Mouse (Mus musculus): Measurements from ENCODE around the gene Ccser2. TPM values are rescaled to one million over a fixed set of nuclear protein-coding genes. Genes with fewer than 3 reads are reported as not detected.

Ccser2 gene
- polyA plus RNA-seq, 1 experiment from 2014 or later, result 41.7 TPM

- Histone ChIP-seq H3K4me2 (replicated peaks) (no peak overlapping the region), H3K4me1 (peaks cover 14% of the 10 kb centered on the region), H3K36me3 (no peaks in the 10 kb centered on the region), H3K27me3 (no peaks in the 10 kb centered on the region), H3K4me3 (no peak overlapping the region), H3K9ac (replicated peaks) (no peak overlapping the region), H3K9me3 (no peaks in the 10 kb centered on the region), H3K27ac (replicated peaks) (no peak overlapping the region)
- ATAC-seq (ENCODE audit: low FRiP score, low read depth), result no peak
- WGBS, result 94% methylated on average over 4 of the region's 4 CpGs
Measured at GRCm38 (mm10) chr14:36971211-36971610, 2.6 kb upstream of the Ccser2 start.

- Histone ChIP-seq H3K36me3 (no peaks in the 10 kb centered on the region), H3K9me3 (no peaks in the 10 kb centered on the region), H3K9ac (replicated peaks) (no peak overlapping the region), H3K4me2 (replicated peaks) (no peak overlapping the region), H3K27me3 (no peaks in the 10 kb centered on the region), H3K4me3 (no peak overlapping the region), H3K4me1 (peaks cover 17% of the 10 kb centered on the region), H3K27ac (replicated peaks) (no peak overlapping the region)
- WGBS, result 92% methylated on average over 3 of the region's 3 CpGs
- ATAC-seq (ENCODE audit: low FRiP score, low read depth), result no peak
Measured at GRCm38 (mm10) chr14:36969861-36970420, 1.4 kb upstream of the Ccser2 start.

- Histone ChIP-seq H3K9ac (replicated peaks) (peak overlapping the region; percentile 97), H3K4me1 (peaks cover 17% of the 10 kb centered on the region), H3K27me3 (no peaks in the 10 kb centered on the region), H3K36me3 (no peaks in the 10 kb centered on the region), H3K4me2 (replicated peaks) (peak overlapping the region; percentile 56), H3K4me3 (peak overlapping the region; percentile 88), H3K27ac (replicated peaks) (peak overlapping the region; percentile 91), H3K9me3 (no peaks in the 10 kb centered on the region)
- ATAC-seq (ENCODE audit: low FRiP score, low read depth), result peak; percentile 86
- WGBS, result under 1% methylated on average over 47 of the region's 49 CpGs
Measured at GRCm38 (mm10) chr14:36968076-36968627, 425 bp downstream of the Ccser2 start.

- Histone ChIP-seq H3K4me3 (no peak overlapping the region), H3K36me3 (no peaks in the 10 kb centered on the region), H3K4me2 (replicated peaks) (no peak overlapping the region), H3K4me1 (peaks cover 17% of the 10 kb centered on the region), H3K9ac (replicated peaks) (no peak overlapping the region), H3K27me3 (no peaks in the 10 kb centered on the region), H3K27ac (replicated peaks) (no peak overlapping the region), H3K9me3 (no peaks in the 10 kb centered on the region)
- ATAC-seq (ENCODE audit: low FRiP score, low read depth), result no peak
- 40% methylated on average over 3 of the region's 3 CpGs for WGBS
Measured at GRCm38 (mm10) chr14:36965421-36965820, 3.2 kb downstream of the Ccser2 start.

- Histone ChIP-seq H3K27me3 (no peaks in the 10 kb centered on the region), H3K27ac (replicated peaks) (no peak overlapping the region), H3K4me3 (no peak overlapping the region), H3K4me2 (replicated peaks) (no peak overlapping the region), H3K36me3 (no peaks in the 10 kb centered on the region), H3K9me3 (no peaks in the 10 kb centered on the region), H3K9ac (replicated peaks) (no peak overlapping the region), H3K4me1 (peaks cover 11% of the 10 kb centered on the region)
- no peak for ATAC-seq (ENCODE audit: low FRiP score, low read depth)
- 94% methylated on average over 2 of the region's 2 CpGs for WGBS
Measured at GRCm38 (mm10) chr14:36962477-36962876, 6.1 kb downstream of the Ccser2 start.

- WGBS, result 92% methylated on average over 6 of the region's 6 CpGs
- Histone ChIP-seq H3K36me3 (no peaks in the 10 kb centered on the region), H3K4me2 (replicated peaks) (no peak overlapping the region), H3K9me3 (no peaks in the 10 kb centered on the region), H3K27ac (replicated peaks) (no peak overlapping the region), H3K27me3 (no peaks in the 10 kb centered on the region), H3K4me1 (no peaks in the 10 kb centered on the region), H3K4me3 (no peak overlapping the region), H3K9ac (replicated peaks) (no peak overlapping the region)
- no peak for ATAC-seq (ENCODE audit: low FRiP score, low read depth)
Measured at GRCm38 (mm10) chr14:36957719-36958118, 10.9 kb downstream of the Ccser2 start.

GRCm38 (mm10) chr14:36957261-36957660, 11.3 kb downstream of the Ccser2 start:
- no peak for ATAC-seq (ENCODE audit: low FRiP score, low read depth)
- Histone ChIP-seq H3K4me1 (no peaks in the 10 kb centered on the region), H3K27ac (replicated peaks) (no peak overlapping the region), H3K4me2 (replicated peaks) (no peak overlapping the region), H3K4me3 (no peak overlapping the region), H3K9ac (replicated peaks) (no peak overlapping the region), H3K36me3 (no peaks in the 10 kb centered on the region), H3K27me3 (no peaks in the 10 kb centered on the region), H3K9me3 (no peaks in the 10 kb centered on the region)
- 91% methylated on average over 6 of the region's 6 CpGs for WGBS

GRCm38 (mm10) chr14:36956717-36957116, 11.9 kb downstream of the Ccser2 start:
- Histone ChIP-seq H3K27me3 (no peaks in the 10 kb centered on the region), H3K4me1 (no peaks in the 10 kb centered on the region), H3K27ac (replicated peaks) (no peak overlapping the region), H3K9ac (replicated peaks) (no peak overlapping the region), H3K9me3 (no peaks in the 10 kb centered on the region), H3K4me2 (replicated peaks) (no peak overlapping the region), H3K36me3 (no peaks in the 10 kb centered on the region), H3K4me3 (no peak overlapping the region)
- ATAC-seq (ENCODE audit: low FRiP score, low read depth), result no peak
- WGBS, result 80% methylated on average over 5 of the region's 5 CpGs

- ATAC-seq (ENCODE audit: low FRiP score, low read depth), result 0 out of 2 replicates have a peak, but pooled peaks have one; percentile 25
Measured at GRCm38 (mm10) chr14:36952687-36953426, 15.7 kb downstream of the Ccser2 start.

GRCm38 (mm10) chr14:36952142-36952541, 16.4 kb downstream of the Ccser2 start:
- Histone ChIP-seq H3K9me3 (no peaks in the 10 kb centered on the region), H3K27ac (replicated peaks) (no peak overlapping the region), H3K4me1 (no peaks in the 10 kb centered on the region), H3K27me3 (no peaks in the 10 kb centered on the region), H3K9ac (replicated peaks) (no peak overlapping the region), H3K4me2 (replicated peaks) (no peak overlapping the region), H3K36me3 (no peaks in the 10 kb centered on the region), H3K4me3 (no peak overlapping the region)
- ATAC-seq (ENCODE audit: low FRiP score, low read depth), result peak; percentile 58; the same call in 1 of the 2 replicates
- 39% methylated on average over 2 of the region's 2 CpGs for WGBS

More at GRCm38 (mm10) chr14:36952687-36953426, 15.7 kb downstream of the Ccser2 start:
- Histone ChIP-seq H3K9me3 (no peaks in the 10 kb centered on the region), H3K4me3 (no peak overlapping the region), H3K9ac (replicated peaks) (no peak overlapping the region), H3K36me3 (no peaks in the 10 kb centered on the region), H3K4me1 (no peaks in the 10 kb centered on the region), H3K27me3 (no peaks in the 10 kb centered on the region), H3K4me2 (replicated peaks) (no peak overlapping the region), H3K27ac (replicated peaks) (no peak overlapping the region)
- WGBS, result 91% methylated on average over 10 of the region's 10 CpGs

- WGBS, result 77% methylated on average over 5 of the region's 5 CpGs
- no peaks in the 10 kb centered on the region for H3K9me3 ChIP-seq
- no peak overlapping the region for H3K4me3 ChIP-seq
- no peak for ATAC-seq (ENCODE audit: low FRiP score, low read depth)
- H3K4me2 ChIP-seq (replicated peaks), result no peak overlapping the region
- H3K36me3 ChIP-seq, result peaks cover 5% of the 10 kb centered on the region
- no peaks in the 10 kb centered on the region for H3K27me3 ChIP-seq
- H3K4me1 ChIP-seq, result no peaks in the 10 kb centered on the region
- no peak overlapping the region for H3K27ac ChIP-seq (replicated peaks)
- H3K9ac ChIP-seq (replicated peaks), result no peak overlapping the region
Measured at GRCm38 (mm10) chr14:36942716-36943115, 25.9 kb downstream of the Ccser2 start.

GRCm38 (mm10) chr14:36937941-36938340, 30.6 kb downstream of the Ccser2 start:
- no peak overlapping the region for H3K4me2 ChIP-seq (replicated peaks)

More at GRCm38 (mm10) chr14:36937941-36938340, 30.6 kb downstream of the Ccser2 start:
- no peaks in the 10 kb centered on the region for H3K9me3 ChIP-seq
- H3K4me1 ChIP-seq, result no peaks in the 10 kb centered on the region
- peaks cover 5% of the 10 kb centered on the region for H3K36me3 ChIP-seq
- no peaks in the 10 kb centered on the region for H3K27me3 ChIP-seq
- H3K9ac ChIP-seq (replicated peaks), result no peak overlapping the region
- H3K27ac ChIP-seq (replicated peaks), result no peak overlapping the region
- no peak for ATAC-seq (ENCODE audit: low FRiP score, low read depth)
- H3K4me3 ChIP-seq, result no peak overlapping the region
- 52% methylated on average over 2 of the region's 2 CpGs for WGBS

Measured in midbrain, embryonic 12.5 days (tissue).